Mouse (Mus musculus) kidney, adult 2 months (tissue): ENCODE measurements at regions not wholly inside any gene's neighbourhood (a gene's known extent, or its start where the extent isn't known, plus 50 kb on each side); places are given as distances from the start of the nearest gene placed in this dataset.
A peak's percentile ranks its signal among the peaks of the same experiment; 100 is the strongest.

ENCODE experiments used
- DNase-seq: peaks from one replicate; pipeline ENCODE4 v3.0.0; 2021
- H3K27ac ChIP-seq: fragments of 200-500 bp; 2 replicates; pipeline ENCODE4 v1.5.1; 2012; ENCODE audit warnings: low read depth, low read length, control low read depth, inconsistent platforms; ENCODE audit not compliant: insufficient read depth
- H3K27me3 ChIP-seq: fragments of 200-500 bp; replicated peaks from 2 replicates; pipeline ENCODE4 v1.6.1; 2012; ENCODE audit warnings: mild to moderate bottlenecking, moderate library complexity, low read length, inconsistent platforms; ENCODE audit not compliant: control insufficient read depth, insufficient read depth
- H3K36me3 ChIP-seq: fragments of 200-500 bp; 2 replicates; pipeline ENCODE4 v1.6.1; 2012; ENCODE audit warnings: mild to moderate bottlenecking, moderate library complexity, low read length, inconsistent platforms; ENCODE audit not compliant: control insufficient read depth, insufficient read depth
- H3K4me1 ChIP-seq: fragments of 200-500 bp; 2 replicates; pipeline ENCODE4 v1.6.1; 2011; ENCODE audit warnings: low read length; ENCODE audit not compliant: control insufficient read depth, insufficient read depth
- H3K4me3 ChIP-seq: fragments of 200-500 bp; 2 replicates; pipeline ENCODE4 v1.5.1; 2011; ENCODE audit warnings: mild to moderate bottlenecking, low read depth, low read length, control low read depth; ENCODE audit not compliant: insufficient read depth
- CTCF ChIP-seq: fragments of 200-500 bp; conservative IDR thresholded peaks from 2 replicates; pipeline ENCODE4 v1.5.1; 2011; ENCODE audit warnings: low read depth, mild to moderate bottlenecking, control low read depth, low read length, moderate library complexity, mixed read lengths; ENCODE audit not compliant: insufficient read depth, insufficient read length
- POLR2A ChIP-seq: fragments of 200-500 bp; IDR thresholded peaks from one replicate; pipeline ENCODE4 v1.6.1; 2011; ENCODE audit warnings: low read depth, low read length, control low read depth
- WGBS: fragments of 180-500 bp; shearing (Covaris S2); methylation state at CpG from one replicate; pipeline ENCODE4 v1.1.7; 2018; 5-methylcytosine and 5-hydroxymethylcytosine counted together

DNA sequence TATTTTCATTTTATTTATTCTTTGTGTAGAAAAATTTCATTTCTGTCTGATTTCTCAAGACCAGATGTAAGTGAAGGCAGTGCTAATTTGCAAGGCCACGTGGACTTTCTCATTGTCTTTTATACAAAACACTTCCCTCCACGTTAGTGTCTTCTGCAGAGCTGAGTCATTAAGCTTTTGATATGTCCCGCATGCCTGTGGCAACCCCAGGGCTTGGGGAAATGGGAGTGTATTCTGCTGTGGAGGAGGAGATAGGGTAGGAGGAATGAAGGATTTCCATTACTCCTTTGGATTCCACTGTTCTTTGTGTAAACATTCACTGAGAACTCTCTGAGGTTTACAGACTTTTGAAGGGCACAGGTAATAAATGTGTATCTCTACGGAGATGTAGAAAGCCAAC, 187.7 kb upstream of the Sgcd start:
- DNase-seq: no peak
- WGBS: 31% methylated on average over 4 of the region's 4 CpGs

DNA sequence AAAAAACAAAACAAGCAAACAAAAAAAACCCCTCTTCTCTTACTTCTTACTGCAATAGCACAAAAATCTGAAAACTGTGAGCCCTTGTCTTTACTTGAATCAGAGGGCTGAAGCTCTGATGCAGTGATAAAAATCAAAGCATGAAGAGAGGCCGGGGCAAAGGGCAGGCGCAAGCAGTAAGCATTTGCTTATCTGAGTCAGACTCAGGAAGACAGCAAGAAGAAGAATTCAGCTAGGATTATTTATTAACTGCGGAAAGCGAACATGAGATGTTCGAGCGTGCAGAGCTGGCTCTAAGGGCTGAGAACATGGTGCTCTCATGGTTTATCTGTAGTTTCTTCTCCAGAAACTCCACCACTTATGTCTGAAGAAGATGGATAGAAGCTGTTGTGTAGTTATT, 163.4 kb upstream of the Sgcd start:
- H3K4me1 ChIP-seq: no peaks in the 10 kb centered on the region
- DNase-seq: peak; percentile 8
- WGBS: 32% methylated on average over 6 of the region's 6 CpGs
- H3K36me3 ChIP-seq: no peaks in the 10 kb centered on the region
- no peak overlapping the region for H3K4me3 ChIP-seq
- TF ChIP-seq CTCF: no peak
- no peak for TF ChIP-seq POLR2A
- no peaks in the 10 kb centered on the region for H3K27me3 ChIP-seq
- H3K27ac ChIP-seq: no peak overlapping the region

More for the DNA sequence above, 187.7 kb upstream of the Sgcd start:
- TF ChIP-seq POLR2A (no peak), CTCF (no peak)
- Histone ChIP-seq H3K36me3 (no peaks in the 10 kb centered on the region), H3K27ac (no peak overlapping the region), H3K27me3 (no peaks in the 10 kb centered on the region), H3K4me1 (no peaks in the 10 kb centered on the region), H3K4me3 (no peak overlapping the region)

DNA sequence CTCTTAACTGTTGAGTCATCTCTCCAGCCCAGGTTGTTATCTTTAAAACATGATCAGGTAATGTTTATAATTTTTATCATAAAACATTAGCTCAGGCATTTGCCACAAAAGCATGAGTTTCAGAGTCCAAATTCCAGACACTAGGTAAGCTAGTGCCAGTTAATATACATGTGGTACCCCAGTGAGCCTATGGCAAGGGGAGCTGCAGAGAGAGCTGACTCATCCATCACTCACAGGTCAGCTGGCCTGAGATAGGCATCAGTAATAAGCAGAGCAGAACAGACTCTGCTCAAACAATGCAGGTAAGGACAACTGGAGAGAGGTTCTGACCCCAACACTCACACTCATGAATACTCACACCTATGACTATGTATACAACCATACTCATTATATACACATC, 144.6 kb upstream of the Sgcd start:
- Histone ChIP-seq H3K4me3 (no peak overlapping the region), H3K4me1 (no peaks in the 10 kb centered on the region), H3K36me3 (no peaks in the 10 kb centered on the region), H3K27me3 (no peaks in the 10 kb centered on the region; the same call in 1 of the 2 replicates), H3K27ac (no peak overlapping the region)
- TF ChIP-seq CTCF (no peak), POLR2A (no peak)
- DNase-seq: no peak

DNA sequence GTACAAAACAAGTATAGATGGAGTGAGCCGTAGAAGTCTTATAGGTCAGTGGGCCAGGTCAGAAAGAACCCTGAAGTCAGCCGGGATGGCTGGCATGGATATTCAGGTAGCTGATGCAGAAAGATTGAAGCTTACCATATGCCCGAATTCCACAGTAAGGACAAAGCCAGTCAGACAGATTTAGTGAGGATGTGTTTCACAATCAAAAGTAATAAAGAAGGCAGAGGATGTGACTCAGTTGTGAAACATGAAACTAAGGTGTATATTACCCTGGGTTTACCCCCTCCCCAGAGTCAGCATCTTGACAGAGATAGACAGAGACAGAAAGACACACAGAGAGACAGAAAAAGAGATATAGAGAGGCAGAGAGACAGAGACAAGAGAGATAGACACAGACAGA, 109.3 kb upstream of the Sgcd start:
- no peaks in the 10 kb centered on the region for H3K27me3 ChIP-seq
- WGBS: 52% methylated on average over 3 of the region's 3 CpGs
- TF ChIP-seq POLR2A (no peak), CTCF (no peak)
- no peaks in the 10 kb centered on the region for H3K36me3 ChIP-seq
- no peak overlapping the region for H3K27ac ChIP-seq
- no peaks in the 10 kb centered on the region for H3K4me1 ChIP-seq
- no peak overlapping the region for H3K4me3 ChIP-seq
- DNase-seq: no peak

DNA sequence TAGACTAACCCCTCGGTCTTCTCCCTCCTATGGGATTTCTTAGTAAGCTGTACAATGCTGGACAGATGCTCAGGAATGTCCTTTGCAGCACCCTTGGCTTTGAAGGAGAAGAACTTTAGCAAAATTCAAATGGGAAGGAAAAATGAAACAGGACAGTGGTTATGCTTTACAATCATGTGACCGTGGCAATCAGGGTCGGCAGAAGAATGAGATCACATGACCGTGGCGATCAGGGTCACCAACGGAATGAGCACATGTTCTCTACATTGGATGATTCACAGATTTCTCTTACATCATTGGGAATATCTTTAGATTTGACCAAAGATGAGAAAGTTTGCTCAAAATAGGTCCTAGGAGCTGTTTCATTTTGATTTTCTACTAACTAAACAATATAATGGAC, 108.7 kb upstream of the Sgcd start:
- Histone ChIP-seq H3K27me3 (no peaks in the 10 kb centered on the region), H3K4me1 (no peaks in the 10 kb centered on the region), H3K27ac (no peak overlapping the region), H3K4me3 (no peak overlapping the region), H3K36me3 (no peaks in the 10 kb centered on the region)
- DNase-seq: no peak
- WGBS: 87% methylated on average over 6 of the region's 6 CpGs
- no peak for TF ChIP-seq POLR2A
- no peak for TF ChIP-seq CTCF

DNA sequence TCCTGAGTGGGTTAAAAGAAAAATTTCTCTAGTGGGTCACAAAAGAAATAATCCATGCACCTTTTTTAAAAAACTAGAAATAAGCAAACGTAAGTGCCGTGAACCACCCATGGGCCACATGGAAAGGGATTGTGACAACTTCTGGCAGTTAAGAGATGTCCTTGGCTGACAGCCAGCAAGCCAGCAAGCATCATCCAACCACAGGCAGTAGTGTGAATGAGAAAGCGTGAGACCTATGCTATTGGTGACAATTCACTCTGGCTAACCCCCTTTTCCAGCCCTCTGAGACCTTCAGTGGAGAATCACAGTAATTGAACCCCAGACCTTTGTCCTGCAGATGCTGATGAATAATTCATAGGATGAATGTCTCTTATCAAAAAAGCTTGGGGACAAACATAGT, 78.3 kb upstream of the Sgcd start:
- Histone ChIP-seq H3K36me3 (no peaks in the 10 kb centered on the region), H3K27ac (no peak overlapping the region), H3K27me3 (no peaks in the 10 kb centered on the region), H3K4me3 (no peak overlapping the region), H3K4me1 (no peaks in the 10 kb centered on the region)
- WGBS: 56% methylated on average over 3 of the region's 3 CpGs
- peak; percentile 15 for DNase-seq
- no peak for TF ChIP-seq POLR2A
- TF ChIP-seq CTCF: no peak

DNA sequence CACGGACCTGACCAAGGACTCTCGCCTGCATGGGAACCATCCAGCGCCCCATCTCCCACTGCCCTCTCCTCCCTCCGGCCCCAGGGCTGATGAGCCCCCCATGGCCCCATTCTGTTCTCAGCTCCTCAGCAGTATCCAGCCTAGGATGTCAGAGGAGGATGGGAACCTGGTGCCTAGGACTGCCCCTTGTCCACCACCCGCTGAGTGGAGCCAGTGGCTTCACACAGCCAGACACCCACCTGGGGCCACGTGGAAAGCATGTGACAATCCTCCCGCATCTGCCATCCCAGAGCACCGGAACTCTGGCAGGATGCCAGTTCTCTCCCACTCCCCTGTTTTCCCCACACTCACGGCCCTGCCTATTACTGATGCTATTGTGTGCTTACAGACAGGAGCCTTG, 75.0 kb upstream of the Sgcd start:
- Histone ChIP-seq H3K27me3 (no peaks in the 10 kb centered on the region), H3K4me3 (no peak overlapping the region), H3K4me1 (no peaks in the 10 kb centered on the region), H3K36me3 (no peaks in the 10 kb centered on the region), H3K27ac (no peak overlapping the region)
- DNase-seq: no peak
- 77% methylated on average over 9 of the region's 9 CpGs for WGBS
- TF ChIP-seq CTCF (no peak), POLR2A (no peak)

DNA sequence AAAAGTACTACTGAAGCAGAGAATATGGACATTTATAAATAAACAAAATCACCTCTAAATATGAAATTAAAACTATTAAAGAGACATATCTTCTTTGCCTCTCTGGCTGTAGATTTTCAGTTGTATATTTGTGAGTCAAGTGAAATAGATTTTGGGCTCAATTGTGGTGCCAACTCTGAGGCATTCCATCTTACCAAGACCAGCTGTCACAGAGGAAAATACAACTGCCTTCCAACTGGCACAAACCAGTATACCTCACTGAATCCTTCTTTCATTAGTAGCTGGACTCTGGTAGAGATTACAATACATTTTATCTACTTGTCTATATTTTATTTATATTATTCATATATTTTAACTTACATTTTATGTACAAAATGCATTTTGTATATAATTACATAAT, 72.7 kb upstream of the Sgcd start:
- Histone ChIP-seq H3K36me3 (no peaks in the 10 kb centered on the region), H3K4me3 (no peak overlapping the region), H3K27me3 (no peaks in the 10 kb centered on the region), H3K27ac (no peak overlapping the region), H3K4me1 (no peaks in the 10 kb centered on the region)
- TF ChIP-seq CTCF: no peak
- no peak for TF ChIP-seq POLR2A
- DNase-seq: no peak
